Mouse (Mus musculus): Measurements from ENCODE around the gene Snf8. TPM values are rescaled to one million over a fixed set of nuclear protein-coding genes. Genes with fewer than 3 reads are reported as not detected.

Gene Snf8
- total and polyA plus RNA-seq, 3 experiments = 70.8 to 199 (median 113) TPM

DNA sequence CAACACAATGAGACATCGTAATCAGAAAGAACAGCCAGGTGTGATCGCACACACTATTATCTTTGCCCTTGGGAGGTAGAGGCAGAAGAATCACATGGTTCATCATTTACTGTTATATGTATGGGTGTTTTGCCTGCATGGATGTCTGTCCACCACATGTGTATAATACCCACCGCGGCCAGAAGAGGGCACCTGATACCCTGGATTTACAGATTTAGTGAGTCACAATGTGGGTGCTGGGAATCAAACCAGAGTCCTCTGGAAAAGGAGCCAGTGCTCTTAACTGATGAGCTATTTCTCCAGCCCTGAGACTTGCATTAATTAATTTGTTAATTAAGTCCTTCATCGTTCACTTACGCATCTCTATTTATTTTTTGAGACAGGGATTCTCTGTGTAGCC lies 53.3 kb downstream of the Snf8 start:
- H3K4me3 ChIP-seq (replicated peaks in 1 of 3; ENCODE audit: low read depth in 2 of 3, low read length in 2 of 3, poor library complexity in 1 of 3) = no peak overlapping the region
- H3K27me3 ChIP-seq (replicated peaks) = peaks cover 28% of the 10 kb centered on the region
- no peak overlapping the region for H3K27ac ChIP-seq (ENCODE audit: insufficient read depth, low read depth)
- H3K4me2 ChIP-seq (ENCODE audit: insufficient read depth, low read depth, poor library complexity, severe bottlenecking) = no peak overlapping the region
- H3K9me3 ChIP-seq (replicated peaks; ENCODE audit: low read length) = peaks cover 12% of the 10 kb centered on the region
- H3K79me2 ChIP-seq (replicated peaks; ENCODE audit: control insufficient read depth, extremely low read depth, insufficient read depth, poor library complexity, severe bottlenecking) = no peaks in the 10 kb centered on the region
- in situ Hi-C loops (cut with MboI; ENCODE audit: low pct_ligation_motif_present, low pct_unique_long_range_greater_than_20kb, low sequenced_read_pairs) = loop anchor here (10.0 kb wide), 1 partner anchor 103 kb away; no protein-coding TSS in a partner anchor
- no peaks in the 10 kb centered on the region for H3K36me3 ChIP-seq (replicated peaks in 1 of 2; ENCODE audit: control insufficient read depth in 1 of 2, insufficient read depth in 1 of 2, low read length in 1 of 2)
- DNase-seq (ENCODE audit: extremely low read depth) = no peak
- dilution Hi-C loops (cut with MboI; ENCODE audit: extremely low pct_ligation_motif_present, extremely low pct_unique_long_range_greater_than_20kb, low sequenced_read_pairs) = no loop called here
- H3K9ac ChIP-seq (ENCODE audit: insufficient read depth, low read depth) = no peak overlapping the region
- H3K4me1 ChIP-seq (ENCODE audit: control insufficient read depth in 1 of 2, insufficient read depth in 2 of 2) = no peaks in the 10 kb centered on the region
- TF ChIP-seq TBP (conservative IDR thresholded peaks at IDR 0.05; ENCODE audit: low read depth, low read length) = no peak
- peak; percentile 5 to 37; a peak in 2 of 4 replicates for TF ChIP-seq CTCF (conservative IDR thresholded peaks at IDR 0.05 in 1 of 2, IDR thresholded peaks at IDR 0.05 in 1 of 2; ENCODE audit: low read depth in 2 of 2, low read length in 2 of 2)

DNA sequence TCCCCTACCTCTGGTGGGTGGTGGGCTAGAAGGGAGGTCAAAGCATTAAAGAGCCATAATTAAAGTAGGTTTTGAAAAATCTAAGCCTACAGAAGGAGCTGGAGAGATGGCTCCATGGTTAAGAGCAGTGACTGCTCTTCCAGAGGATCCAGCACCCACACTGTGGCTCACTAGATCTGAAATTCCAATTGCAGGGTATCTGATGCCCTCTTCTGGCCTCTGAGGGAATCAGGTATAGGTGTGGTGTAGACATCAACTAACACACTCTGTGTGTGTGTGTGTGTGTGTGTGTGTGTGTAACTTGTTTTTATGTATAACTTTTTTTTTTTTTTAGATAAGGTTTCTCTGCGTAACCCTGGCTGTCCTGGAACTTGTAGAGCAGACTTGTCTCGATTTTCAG lies 56.4 kb downstream of the Snf8 start:
- peaks cover 9% of the 10 kb centered on the region for H3K9me3 ChIP-seq (replicated peaks; ENCODE audit: low read length)
- H3K79me2 ChIP-seq (replicated peaks; ENCODE audit: control insufficient read depth, extremely low read depth, insufficient read depth, poor library complexity, severe bottlenecking) = no peaks in the 10 kb centered on the region
- H3K9ac ChIP-seq (ENCODE audit: insufficient read depth, low read depth) = no peak overlapping the region
- no peaks in the 10 kb centered on the region for H3K4me1 ChIP-seq (ENCODE audit: control insufficient read depth in 1 of 2, insufficient read depth in 2 of 2)
- no peak overlapping the region for H3K4me2 ChIP-seq (ENCODE audit: insufficient read depth, low read depth, poor library complexity, severe bottlenecking)
- no peaks in the 10 kb centered on the region for H3K36me3 ChIP-seq (replicated peaks in 1 of 2; ENCODE audit: control insufficient read depth in 1 of 2, insufficient read depth in 1 of 2, low read length in 1 of 2)
- dilution Hi-C loops (cut with MboI; ENCODE audit: extremely low pct_ligation_motif_present, extremely low pct_unique_long_range_greater_than_20kb, low sequenced_read_pairs) = no loop called here
- TF ChIP-seq ZMIZ1 (IDR thresholded peaks at IDR 0.05; ENCODE audit: low read depth, low read length) (no peak), CHD2 (IDR thresholded peaks at IDR 0.05; ENCODE audit: low read length) (no peak), IRF4 (IDR thresholded peaks at IDR 0.05; ENCODE audit: low read depth, low read length) (no peak), ZC3H11A (IDR thresholded peaks at IDR 0.05; ENCODE audit: low read depth, low read length) (peak; percentile 51; the same call in 1 of the 2 replicates), BHLHE40 (IDR thresholded peaks at IDR 0.05; ENCODE audit: low read depth, low read length) (no peak), CTCF (conservative IDR thresholded peaks at IDR 0.05 in 1 of 2, IDR thresholded peaks at IDR 0.05 in 1 of 2; ENCODE audit: low read depth in 2 of 2, low read length in 2 of 2) (peak; percentile 13 to 82; a peak in 2 of 4 replicates), SMC3 (IDR thresholded peaks at IDR 0.05; ENCODE audit: low read depth, low read length) (peak; percentile 70), MAX (IDR thresholded peaks at IDR 0.05; ENCODE audit: low read length) (no peak), MAFK (IDR thresholded peaks at IDR 0.05; ENCODE audit: insufficient replicate concordance, low read length) (no peak), MYC (IDR thresholded peaks at IDR 0.05; ENCODE audit: low read depth, low read length) (no peak), NELFE (IDR thresholded peaks at IDR 0.05; ENCODE audit: low read depth, low read length) (peak; percentile 28; the same call in 1 of the 2 replicates), ZKSCAN1 (IDR thresholded peaks at IDR 0.05; ENCODE audit: borderline replicate concordance, low read depth, low read length) (no peak), USF1 (IDR thresholded peaks at IDR 0.05; ENCODE audit: low read depth, low read length) (no peak), ZNF384 (IDR thresholded peaks at IDR 0.05; ENCODE audit: low read depth, low read length) (0 out of 2 replicates have a peak, but pooled peaks have one; percentile 38), USF2 (conservative IDR thresholded peaks at IDR 0.05; ENCODE audit: low read depth, low read length) (no peak), PAX5 (IDR thresholded peaks at IDR 0.05; ENCODE audit: low read length) (no peak), RCOR1 (conservative IDR thresholded peaks at IDR 0.05; ENCODE audit: low read depth, low read length) (no peak), RAD21 (IDR thresholded peaks at IDR 0.05; ENCODE audit: low read depth, low read length) (peak; percentile 82), JUND (conservative IDR thresholded peaks at IDR 0.05; ENCODE audit: low read depth, low read length) (0 out of 2 replicates have a peak, but pooled peaks have one; percentile 25), UBTF (IDR thresholded peaks at IDR 0.05; ENCODE audit: low read depth, low read length) (no peak), JUN (IDR thresholded peaks at IDR 0.05; ENCODE audit: insufficient read depth, low read depth, low read length) (no peak), EP300 (IDR thresholded peaks at IDR 0.05; ENCODE audit: low read length) (no peak), TCF12 (IDR thresholded peaks at IDR 0.05; ENCODE audit: low read depth, low read length) (no peak), MEF2A (IDR thresholded peaks at IDR 0.05; ENCODE audit: borderline replicate concordance, low read depth, low read length) (no peak), SIN3A (IDR thresholded peaks at IDR 0.05; ENCODE audit: low read length) (no peak)
- H3K27me3 ChIP-seq (replicated peaks) = peaks cover 32% of the 10 kb centered on the region
- peak; percentile 48 for DNase-seq (ENCODE audit: extremely low read depth)
- in situ Hi-C loops (cut with MboI; ENCODE audit: low pct_ligation_motif_present, low pct_unique_long_range_greater_than_20kb, low sequenced_read_pairs) = loop anchor here (5.0 kb wide), 3 partner anchors 41 to 141 kb away; partner anchors contain the start of gene Ttll6
- H3K27ac ChIP-seq (ENCODE audit: insufficient read depth, low read depth) = no peak overlapping the region
- H3K4me3 ChIP-seq (replicated peaks in 1 of 3; ENCODE audit: low read depth in 2 of 3, low read length in 2 of 3, poor library complexity in 1 of 3) = no peak overlapping the region
